Mouse (Mus musculus) small intestine, adult 2 months (tissue): ENCODE results near the gene Gimap7. TPM values are rescaled to one million over a fixed set of nuclear protein-coding genes. Genes with fewer than 3 reads are reported as not detected.

ENCODE experiments used
- H3K27ac ChIP-seq: fragments of 200-500 bp; 2 replicates; pipeline ENCODE4 v1.5.1; 2012; ENCODE audit warnings: low read depth, low read length, control low read depth, inconsistent platforms; ENCODE audit not compliant: insufficient read depth
- H3K27me3 ChIP-seq: fragments of 200-500 bp; 2 replicates; pipeline ENCODE4 v1.6.1; 2012; ENCODE audit warnings: mild to moderate bottlenecking, moderate library complexity, low read length, inconsistent platforms; ENCODE audit not compliant: control insufficient read depth, insufficient read depth
- H3K36me3 ChIP-seq: fragments of 200-500 bp; 2 replicates; pipeline ENCODE4 v1.6.1; 2012; ENCODE audit warnings: mild to moderate bottlenecking, low read length, control low read depth, inconsistent platforms; ENCODE audit not compliant: control insufficient read depth, insufficient read depth
- H3K4me1 ChIP-seq: fragments of 200-500 bp; 2 replicates; pipeline ENCODE4 v1.6.1; 2012; ENCODE audit warnings: low read length, inconsistent platforms, mixed read lengths; ENCODE audit not compliant: control insufficient read depth, insufficient read depth, insufficient read length
- H3K4me3 ChIP-seq: fragments of 200-500 bp; 2 replicates; pipeline ENCODE4 v1.5.1; 2012; ENCODE audit warnings: low read depth, mild to moderate bottlenecking, control low read depth, inconsistent platforms, low read length, moderate library complexity
- CTCF ChIP-seq: fragments of 200-500 bp; IDR thresholded peaks from 2 replicates; pipeline ENCODE4 v1.5.1; 2012; ENCODE audit warnings: low read depth, mild to moderate bottlenecking, control low read depth, inconsistent platforms, low read length, moderate library complexity, mixed read lengths; ENCODE audit not compliant: insufficient replicate concordance, insufficient read length; ENCODE audit errors: extremely low read depth
- POLR2A ChIP-seq: fragments of 200-500 bp; IDR thresholded peaks from 2 replicates; pipeline ENCODE4 v1.6.1; 2012; ENCODE audit warnings: low read depth, mild to moderate bottlenecking, control low read depth, inconsistent platforms, low read length, moderate library complexity
- WGBS: fragments of 180-500 bp; shearing (Covaris S2); methylation state at CpG from one replicate; pipeline ENCODE4 v1.1.7; 2018; 5-methylcytosine and 5-hydroxymethylcytosine counted together
- polyA plus RNA-seq: library from polyadenylated mRNA; depleted of rRNA; stranded (reverse); fragments of >200 nt; gene quantifications from 2 replicates; pipeline ENCODE4 v1.2.3, GENCODE M21; 2012

Gene Gimap7
- polyA plus RNA-seq, 1 experiment, result 2.5 TPM

DNA sequence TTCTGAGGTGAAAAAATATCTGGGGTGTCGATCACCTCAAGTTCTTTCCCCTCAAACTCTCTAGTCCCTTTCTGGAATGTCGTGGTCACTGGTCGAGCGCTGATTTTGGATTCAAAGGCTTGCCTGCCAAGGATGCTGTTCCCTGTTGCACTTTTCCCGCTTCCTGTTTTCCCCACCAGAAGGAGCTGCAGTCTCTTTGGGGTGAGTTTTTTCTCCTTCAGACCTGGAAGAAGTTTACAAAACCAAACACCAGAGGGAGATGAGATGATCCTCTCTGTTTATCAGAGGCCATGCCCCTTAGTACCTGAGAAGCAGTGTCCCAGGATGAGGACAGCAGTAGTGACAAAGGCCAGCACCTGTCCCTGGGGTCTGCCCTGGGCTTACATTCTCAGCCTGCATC lies 15.8 kb upstream of the Gimap7 start:
- Histone ChIP-seq H3K4me3 (no peak overlapping the region), H3K36me3 (peaks cover 4% of the 10 kb centered on the region), H3K27ac (no peak overlapping the region), H3K4me1 (no peaks in the 10 kb centered on the region; the same call in 1 of the 2 replicates), H3K27me3 (no peaks in the 10 kb centered on the region)
- 68% methylated on average over 5 of the region's 5 CpGs for WGBS
- TF ChIP-seq POLR2A, result no peak
- 0 out of 2 replicates have a peak, but pooled peaks have one; percentile 9 for TF ChIP-seq CTCF

DNA sequence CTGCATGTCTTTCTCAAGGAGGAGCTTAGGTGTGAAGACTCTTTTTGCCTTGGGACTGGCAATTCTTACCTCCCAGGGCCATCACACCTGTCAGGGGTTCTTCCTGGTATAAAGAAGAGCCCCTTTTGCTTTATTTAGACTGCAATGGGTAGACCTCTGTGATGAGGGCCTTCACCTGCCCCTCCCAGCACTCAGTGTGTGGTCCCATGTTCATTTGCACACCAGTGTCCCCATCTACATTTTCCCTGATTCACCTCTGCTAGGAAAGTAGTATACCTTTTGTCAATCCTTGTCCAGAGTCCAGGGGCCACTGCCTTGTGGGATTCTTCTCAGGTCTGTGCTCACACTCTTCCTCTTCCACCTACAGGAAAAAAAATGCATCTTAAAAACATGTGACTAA lies 14.3 kb upstream of the Gimap7 start:
- Histone ChIP-seq H3K36me3 (peaks cover 4% of the 10 kb centered on the region), H3K27me3 (no peaks in the 10 kb centered on the region), H3K4me1 (no peaks in the 10 kb centered on the region; the same call in 1 of the 2 replicates), H3K4me3 (no peak overlapping the region), H3K27ac (peak overlapping the region; percentile 23; the same call in 1 of the 2 replicates)
- TF ChIP-seq POLR2A, result no peak
- no peak for TF ChIP-seq CTCF

DNA sequence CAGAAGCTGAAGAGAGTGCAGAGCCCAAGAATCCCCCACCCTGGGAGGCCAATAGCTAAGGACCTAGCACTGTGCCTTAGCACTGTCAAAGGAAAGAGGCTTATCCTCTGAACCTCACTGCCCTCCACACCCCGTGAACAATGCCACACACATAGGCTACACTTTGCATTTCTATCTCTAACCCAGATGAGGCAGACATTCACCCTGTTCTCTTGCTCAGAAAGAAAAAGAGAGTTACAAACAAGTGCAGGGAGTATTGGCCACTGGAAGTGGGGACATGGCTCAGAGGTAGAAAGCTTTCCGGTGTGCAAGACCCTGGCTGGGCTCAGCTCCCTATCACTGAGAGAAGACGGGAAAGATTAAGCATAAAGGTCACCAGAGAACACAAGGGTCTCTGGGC lies 12.3 kb upstream of the Gimap7 start:
- Histone ChIP-seq H3K27me3 (no peaks in the 10 kb centered on the region), H3K4me3 (peak overlapping the region; percentile 52), H3K27ac (peak overlapping the region; percentile 78), H3K36me3 (peaks cover 4% of the 10 kb centered on the region), H3K4me1 (no peaks in the 10 kb centered on the region)
- 60% methylated on average over 3 of the region's 3 CpGs for WGBS
- TF ChIP-seq POLR2A (no peak), CTCF (no peak)

DNA sequence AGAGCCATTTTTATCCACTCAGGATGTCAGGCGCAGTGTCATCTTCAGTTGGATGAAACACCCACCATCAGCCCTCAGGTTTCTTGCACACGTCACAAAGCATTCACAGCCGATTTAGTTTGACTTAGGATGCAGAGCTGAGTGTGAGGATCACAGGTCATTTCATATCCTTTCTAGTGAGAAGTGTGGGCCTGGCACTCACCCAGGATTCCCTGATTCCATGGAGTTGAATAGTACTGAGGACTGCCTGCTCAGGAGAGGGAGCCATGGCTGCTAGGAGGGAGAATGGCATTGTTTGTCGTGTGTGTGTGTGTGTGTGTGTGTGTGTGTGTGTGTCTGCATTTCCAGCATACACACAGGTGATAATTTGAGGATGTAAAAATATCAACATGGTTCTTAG lies 1.9 kb downstream of the Gimap7 start:
- TF ChIP-seq CTCF (no peak), POLR2A (no peak)
- Histone ChIP-seq H3K27me3 (no peaks in the 10 kb centered on the region), H3K4me3 (peak overlapping the region; percentile 27; the same call in 1 of the 2 replicates), H3K27ac (peak overlapping the region; percentile 68), H3K36me3 (no peaks in the 10 kb centered on the region), H3K4me1 (0 out of 2 replicates have a peak, but pooled peaks cover 1% of the 10 kb centered on the region)
- 74% methylated on average over 4 of the region's 4 CpGs for WGBS

DNA sequence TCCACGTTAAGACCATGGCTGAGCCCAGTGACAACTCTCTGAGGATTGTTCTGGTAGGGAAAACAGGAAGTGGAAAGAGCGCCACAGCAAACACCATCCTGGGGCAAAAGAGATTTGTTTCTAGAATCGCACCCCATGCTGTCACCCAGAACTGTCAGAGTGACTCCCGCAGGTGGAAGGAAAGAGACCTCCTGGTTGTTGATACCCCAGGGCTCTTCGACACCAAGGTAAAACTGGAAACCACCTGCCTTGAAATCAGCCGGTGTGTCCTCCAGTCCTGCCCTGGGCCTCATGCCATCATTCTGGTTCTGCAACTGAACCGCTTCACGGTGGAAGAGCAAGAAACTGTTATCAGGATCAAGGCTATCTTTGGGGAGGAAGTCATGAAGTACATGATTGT lies 5.0 kb downstream of the Gimap7 start:
- H3K27ac ChIP-seq, result peak overlapping the region; percentile 62
- 64% methylated on average over 8 of the region's 8 CpGs for WGBS

DNA sequence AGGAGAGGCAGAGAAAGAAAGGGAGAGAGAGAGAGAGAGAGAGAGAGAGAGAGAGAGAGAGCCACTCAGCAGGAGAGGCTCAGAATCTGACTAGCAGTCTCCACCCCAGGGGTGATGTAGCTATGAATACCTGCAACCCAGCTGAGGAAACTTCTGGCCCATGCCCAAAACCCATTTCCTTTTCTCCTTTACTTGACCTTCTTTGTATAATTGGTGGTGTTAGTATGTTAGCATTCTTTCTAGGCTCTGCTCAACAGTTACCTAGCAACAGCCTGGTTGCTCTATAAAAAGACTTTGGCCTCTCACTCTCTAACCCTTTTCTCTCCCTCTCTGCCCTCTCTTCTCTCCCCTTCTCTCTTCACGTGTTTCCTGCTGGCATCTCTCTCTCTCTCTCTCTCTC lies 7.1 kb downstream of the Gimap7 start:
- H3K4me3 ChIP-seq, result no peak overlapping the region
- 9% methylated on average over 1 of the region's 1 CpGs for WGBS
- H3K27ac ChIP-seq, result peak overlapping the region; percentile 49
- peaks cover 4% of the 10 kb centered on the region; the same call in 1 of the 2 replicates for H3K4me1 ChIP-seq
- TF ChIP-seq CTCF, result no peak
- TF ChIP-seq POLR2A, result no peak
- H3K36me3 ChIP-seq, result no peaks in the 10 kb centered on the region
- no peaks in the 10 kb centered on the region for H3K27me3 ChIP-seq

More for the DNA sequence above, 5.0 kb downstream of the Gimap7 start:
- Histone ChIP-seq H3K4me1 (peaks cover 4% of the 10 kb centered on the region; the same call in 1 of the 2 replicates), H3K4me3 (no peak overlapping the region; the same call in 1 of the 2 replicates), H3K27me3 (no peaks in the 10 kb centered on the region), H3K36me3 (no peaks in the 10 kb centered on the region)
- TF ChIP-seq CTCF, result no peak
- TF ChIP-seq POLR2A, result no peak

DNA sequence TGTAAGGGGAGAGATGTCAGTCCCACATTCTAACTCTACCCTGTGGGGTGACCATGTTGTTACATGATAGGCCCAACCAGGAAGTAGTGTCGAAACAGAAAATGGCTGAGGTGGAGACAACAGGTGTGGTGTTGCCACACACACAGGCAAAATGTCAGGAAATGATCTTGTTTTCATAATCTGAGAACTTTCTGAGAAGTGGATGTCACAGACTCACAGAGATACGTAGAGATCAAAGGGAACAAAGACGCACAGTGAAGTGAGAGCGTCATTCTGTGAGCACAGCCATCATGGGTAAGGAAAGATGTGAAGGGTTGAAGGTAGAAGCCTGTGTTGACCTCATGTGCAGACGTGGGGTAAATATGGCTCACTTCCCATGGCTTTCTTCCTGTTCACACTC lies 9.3 kb downstream of the Gimap7 start:
- H3K4me1 ChIP-seq, result peaks cover 4% of the 10 kb centered on the region; the same call in 1 of the 2 replicates
- no peaks in the 10 kb centered on the region for H3K36me3 ChIP-seq
- peak overlapping the region; percentile 54 for H3K27ac ChIP-seq
- no peaks in the 10 kb centered on the region for H3K27me3 ChIP-seq
- H3K4me3 ChIP-seq, result no peak overlapping the region
- TF ChIP-seq POLR2A (no peak), CTCF (no peak)
- 92% methylated on average over 5 of the region's 5 CpGs for WGBS
